Mouse (Mus musculus) limb, embryonic 11.5 days (tissue): ENCODE results near the gene Dydc1. TPM values are rescaled to one million over a fixed set of nuclear protein-coding genes. Genes with fewer than 3 reads are reported as not detected.
A peak's percentile ranks its signal among the peaks of the same experiment; 100 is the strongest.

Experiments used
- ATAC-seq: fragments of 200-750 bp; cut with Nextera tagmentation; 2 replicates; pipeline ENCODE4 v1.8.0; 2017; ENCODE audit warnings: low read depth; ENCODE audit not compliant: insufficient number of reproducible peaks, low FRiP score, low TSS enrichment
- DNase-seq: peaks from one replicate; pipeline ENCODE4 v3.0.0-alpha.2; 2015; ENCODE audit warnings: low spot score
- H3K27ac ChIP-seq: fragments of 300-500 bp; sonication (generic); replicated peaks from 2 replicates; pipeline ENCODE4 v1.5.1; 2014; ENCODE audit warnings: low read depth, mild to moderate bottlenecking, low read length
- H3K27me3 ChIP-seq: fragments of 300-500 bp; sonication (generic); 2 replicates; pipeline ENCODE4 v1.6.1; 2014; ENCODE audit warnings: mild to moderate bottlenecking, low read length, mixed read lengths; ENCODE audit not compliant: control insufficient read depth, insufficient read depth
- H3K36me3 ChIP-seq: fragments of 300-500 bp; sonication (generic); 2 replicates; pipeline ENCODE4 v1.6.1; 2014; ENCODE audit warnings: mild to moderate bottlenecking, low read length, moderate library complexity, mixed read lengths; ENCODE audit not compliant: control insufficient read depth, insufficient read depth
- H3K4me1 ChIP-seq: fragments of 300-500 bp; sonication (generic); 2 replicates; pipeline ENCODE4 v1.6.1; 2014; ENCODE audit warnings: low read length, mixed read lengths; ENCODE audit not compliant: control insufficient read depth, insufficient read depth
- H3K4me2 ChIP-seq: fragments of 300-500 bp; sonication (generic); 2 replicates; pipeline ENCODE4 v1.6.1; 2014; ENCODE audit warnings: low read depth, mild to moderate bottlenecking, moderate library complexity; ENCODE audit not compliant: severe bottlenecking
- H3K4me3 ChIP-seq: fragments of 300-500 bp; sonication (generic); 2 replicates; pipeline ENCODE4 v1.5.1; 2014; ENCODE audit warnings: low read depth, low read length
- H3K9ac ChIP-seq: fragments of 300-500 bp; sonication (generic); 2 replicates; pipeline ENCODE4 v1.6.1; 2014; ENCODE audit warnings: mild to moderate bottlenecking, low read length
- H3K9me3 ChIP-seq: fragments of 300-500 bp; sonication (generic); 2 replicates; pipeline ENCODE4 v1.6.1; 2016; ENCODE audit warnings: low read length; ENCODE audit not compliant: control insufficient read depth
- WGBS: fragments of 180-500 bp; shearing (Covaris S2); extraction: QIAGEN DNeasy Blood & Tissue Kit; methylation state at CpG from one replicate; pipeline ENCODE4 v1.1.7; 2014; 5-methylcytosine and 5-hydroxymethylcytosine counted together
- polyA plus RNA-seq: library from polyadenylated mRNA; unstranded; fragments of >200 nt; fragmentation: Nextera tagmentation; extraction: Ambion mirVana; gene quantifications from 2 replicates; pipeline ENCODE4 v1.2.1, GENCODE M21; 2014

Dydc1 gene
- not detected in 2 replicates for polyA plus RNA-seq

DNA sequence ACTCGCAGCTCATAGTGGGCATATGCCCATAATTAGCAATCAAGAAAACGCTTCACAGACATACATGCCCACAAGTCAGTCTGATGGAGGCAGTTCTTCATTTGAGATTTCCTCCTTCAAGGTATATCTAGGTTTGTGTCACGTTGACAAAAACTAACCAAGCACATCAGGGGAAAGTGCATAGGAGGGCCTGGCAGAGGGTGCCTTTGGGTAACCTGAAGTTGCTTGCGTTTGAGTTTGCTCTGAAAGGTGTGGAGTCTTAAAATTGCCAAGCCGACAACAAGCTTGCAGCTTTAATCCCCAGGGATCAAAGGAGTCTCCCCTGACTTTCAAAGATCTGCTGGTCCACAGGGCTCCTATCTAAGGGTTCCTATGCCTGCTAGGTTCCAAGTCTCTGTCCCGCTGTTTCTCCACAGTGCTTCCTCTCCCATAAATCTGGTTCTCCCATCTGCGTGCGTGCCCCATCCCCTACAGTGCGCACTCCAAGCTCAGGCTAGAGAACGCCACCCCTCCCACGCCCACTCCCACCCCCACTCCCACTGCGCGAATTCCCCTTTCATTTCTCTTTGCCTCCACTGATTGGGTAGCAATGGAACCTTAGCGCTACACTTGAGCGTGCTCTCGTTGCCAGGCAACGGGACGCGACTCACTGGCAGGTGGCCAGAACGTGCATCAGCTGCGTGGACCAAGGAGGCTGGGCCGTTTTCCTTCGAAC, at the start of gene Dydc1:
Gene Dydc1 (plus strand): TSS at position 683 of the 715 bp plus-strand sequence.
- H3K27ac ChIP-seq = no peak within 1 kb of the TSS
- DNase-seq (peak; percentile 73), ATAC-seq (peak; percentile 86; the same call in 1 of the 2 replicates)
- WGBS = 12% methylated on average over 23 of the region's 23 CpGs
- no peaks in the 10 kb centered on the region for H3K9me3 ChIP-seq
- H3K27me3 ChIP-seq = no peaks in the 10 kb centered on the region
- H3K36me3 ChIP-seq = no peaks in the 10 kb centered on the region
- peak within 1 kb of the TSS; percentile 26; the same call in 1 of the 2 replicates for H3K4me3 ChIP-seq
- no peaks in the 10 kb centered on the region for H3K4me1 ChIP-seq
- peak within 1 kb of the TSS; percentile 51 for H3K4me2 ChIP-seq
- H3K9ac ChIP-seq = no peak within 1 kb of the TSS

DNA sequence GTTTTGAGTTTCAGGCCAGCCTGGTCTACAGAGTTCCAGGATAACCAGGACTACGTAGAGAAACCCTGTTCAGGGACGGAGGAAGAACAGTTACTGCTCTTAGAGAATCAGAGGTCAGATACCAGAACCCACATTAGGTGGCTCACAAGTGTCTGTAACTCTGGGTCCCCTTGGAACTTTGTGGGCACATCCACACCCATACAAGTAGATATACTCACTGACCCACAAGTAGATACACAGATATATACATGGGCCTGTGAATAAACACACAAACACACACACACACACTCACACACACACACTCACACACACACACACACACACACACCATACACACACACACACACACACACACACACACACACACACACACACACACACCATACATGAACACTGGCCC, 47.6 kb upstream of the Dydc1 start:
- H3K4me3 ChIP-seq = no peak overlapping the region
- no peaks in the 10 kb centered on the region for H3K36me3 ChIP-seq
- H3K9ac ChIP-seq = no peak overlapping the region
- H3K4me1 ChIP-seq = no peaks in the 10 kb centered on the region
- no peaks in the 10 kb centered on the region for H3K9me3 ChIP-seq
- ATAC-seq (no peak), DNase-seq (no peak)
- H3K27ac ChIP-seq = no peak overlapping the region
- no peaks in the 10 kb centered on the region for H3K27me3 ChIP-seq
- WGBS = 86% methylated on average over 2 of the region's 2 CpGs
- no peak overlapping the region for H3K4me2 ChIP-seq

DNA sequence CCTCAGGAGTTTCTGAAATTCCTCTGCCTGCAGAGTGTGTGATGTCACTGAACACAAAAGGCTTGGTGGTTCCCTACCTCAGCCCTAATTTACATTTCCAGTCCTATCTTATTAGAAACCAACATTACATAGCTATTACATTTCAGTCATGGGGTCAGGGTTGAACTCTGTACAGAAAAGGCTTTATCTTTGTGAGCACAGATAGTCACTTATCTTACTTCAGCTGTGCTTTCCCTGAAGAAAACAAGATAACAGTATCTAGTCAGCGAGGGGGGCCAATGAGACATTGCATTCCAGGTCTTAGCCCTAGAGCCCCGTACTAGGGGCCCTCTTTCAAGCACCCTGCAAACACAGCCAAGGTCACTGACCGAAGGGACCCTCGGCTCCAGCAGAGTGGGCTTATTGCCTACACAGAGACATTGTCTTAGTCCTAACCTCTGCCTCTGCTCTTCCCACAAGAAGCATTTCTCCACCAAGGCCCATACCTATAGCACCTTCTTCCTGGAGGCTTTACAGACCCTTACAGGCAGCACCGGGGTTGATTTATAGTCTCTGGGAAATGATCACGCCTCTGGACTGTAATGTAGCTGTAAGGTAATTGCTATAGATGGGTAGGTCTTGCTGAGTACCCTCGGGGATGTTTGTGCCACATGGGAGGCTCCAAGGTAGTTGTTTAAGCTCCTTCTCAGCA, 47.0 kb upstream of the Dydc1 start:
- DNase-seq = no peak
- no peaks in the 10 kb centered on the region for H3K36me3 ChIP-seq
- no peaks in the 10 kb centered on the region for H3K4me1 ChIP-seq
- H3K9ac ChIP-seq = no peak overlapping the region
- no peaks in the 10 kb centered on the region for H3K27me3 ChIP-seq
- no peaks in the 10 kb centered on the region for H3K9me3 ChIP-seq
- WGBS = 66% methylated on average over 7 of the region's 7 CpGs
- H3K27ac ChIP-seq = no peak overlapping the region
- no peak for ATAC-seq
- no peak overlapping the region for H3K4me2 ChIP-seq
- no peak overlapping the region for H3K4me3 ChIP-seq

DNA sequence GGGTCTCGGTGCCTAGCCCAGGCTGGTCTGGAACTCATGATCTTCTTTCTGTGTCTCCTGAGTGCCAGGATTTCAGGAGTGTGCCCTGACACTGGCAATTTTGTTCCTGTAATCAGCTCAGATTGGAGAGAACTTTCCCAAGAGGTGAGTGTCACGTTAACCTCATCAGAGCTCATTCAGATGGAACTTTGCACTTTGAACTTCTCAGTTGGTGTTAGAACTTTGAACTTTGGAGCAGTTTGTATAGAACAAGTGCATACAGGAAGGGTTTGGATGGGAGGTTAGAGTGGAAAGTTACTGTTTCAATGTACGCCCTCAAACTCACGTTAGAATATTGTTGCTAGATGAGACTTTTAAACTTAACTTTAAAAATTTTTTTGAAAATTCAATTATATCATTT, 43.4 kb upstream of the Dydc1 start:
- no peak overlapping the region for H3K9ac ChIP-seq
- H3K36me3 ChIP-seq = no peaks in the 10 kb centered on the region
- H3K27me3 ChIP-seq = no peaks in the 10 kb centered on the region
- 78% methylated on average over 4 of the region's 4 CpGs for WGBS
- no peak for DNase-seq
- H3K4me1 ChIP-seq = no peaks in the 10 kb centered on the region
- H3K4me3 ChIP-seq = no peak overlapping the region
- no peak for ATAC-seq
- H3K9me3 ChIP-seq = no peaks in the 10 kb centered on the region
- H3K4me2 ChIP-seq = no peak overlapping the region
- no peak overlapping the region for H3K27ac ChIP-seq

DNA sequence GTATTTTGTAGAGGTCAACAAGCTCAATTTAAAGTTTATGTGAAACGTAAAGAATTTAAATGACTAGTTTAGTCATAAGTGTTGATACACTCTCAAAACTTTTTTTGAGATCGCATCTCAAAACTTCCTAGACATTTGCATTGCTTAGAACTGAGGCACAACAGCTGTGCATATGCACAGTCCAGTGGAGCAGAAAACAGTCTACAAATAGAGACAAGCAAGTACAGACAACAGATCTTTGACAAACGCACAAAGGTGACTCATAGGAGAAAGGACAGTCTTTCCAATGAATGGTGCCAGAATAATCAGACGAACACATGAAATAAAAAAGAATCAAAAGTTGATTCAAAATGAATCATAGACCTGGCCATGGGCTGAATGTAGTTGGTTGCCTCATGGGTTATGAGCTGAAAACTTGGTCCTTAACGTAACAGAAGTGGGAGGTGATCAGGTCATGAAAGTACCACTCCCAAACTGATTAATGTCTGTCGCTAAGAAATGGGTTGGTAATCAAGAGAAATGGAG, 41.7 kb upstream of the Dydc1 start:
- Histone ChIP-seq H3K4me3 (no peak overlapping the region), H3K4me1 (no peaks in the 10 kb centered on the region), H3K4me2 (no peak overlapping the region), H3K27ac (no peak overlapping the region), H3K9ac (no peak overlapping the region), H3K27me3 (no peaks in the 10 kb centered on the region), H3K36me3 (no peaks in the 10 kb centered on the region), H3K9me3 (no peaks in the 10 kb centered on the region)
- 92% methylated on average over 6 of the region's 6 CpGs for WGBS
- DNase-seq = no peak
- no peak for ATAC-seq

DNA sequence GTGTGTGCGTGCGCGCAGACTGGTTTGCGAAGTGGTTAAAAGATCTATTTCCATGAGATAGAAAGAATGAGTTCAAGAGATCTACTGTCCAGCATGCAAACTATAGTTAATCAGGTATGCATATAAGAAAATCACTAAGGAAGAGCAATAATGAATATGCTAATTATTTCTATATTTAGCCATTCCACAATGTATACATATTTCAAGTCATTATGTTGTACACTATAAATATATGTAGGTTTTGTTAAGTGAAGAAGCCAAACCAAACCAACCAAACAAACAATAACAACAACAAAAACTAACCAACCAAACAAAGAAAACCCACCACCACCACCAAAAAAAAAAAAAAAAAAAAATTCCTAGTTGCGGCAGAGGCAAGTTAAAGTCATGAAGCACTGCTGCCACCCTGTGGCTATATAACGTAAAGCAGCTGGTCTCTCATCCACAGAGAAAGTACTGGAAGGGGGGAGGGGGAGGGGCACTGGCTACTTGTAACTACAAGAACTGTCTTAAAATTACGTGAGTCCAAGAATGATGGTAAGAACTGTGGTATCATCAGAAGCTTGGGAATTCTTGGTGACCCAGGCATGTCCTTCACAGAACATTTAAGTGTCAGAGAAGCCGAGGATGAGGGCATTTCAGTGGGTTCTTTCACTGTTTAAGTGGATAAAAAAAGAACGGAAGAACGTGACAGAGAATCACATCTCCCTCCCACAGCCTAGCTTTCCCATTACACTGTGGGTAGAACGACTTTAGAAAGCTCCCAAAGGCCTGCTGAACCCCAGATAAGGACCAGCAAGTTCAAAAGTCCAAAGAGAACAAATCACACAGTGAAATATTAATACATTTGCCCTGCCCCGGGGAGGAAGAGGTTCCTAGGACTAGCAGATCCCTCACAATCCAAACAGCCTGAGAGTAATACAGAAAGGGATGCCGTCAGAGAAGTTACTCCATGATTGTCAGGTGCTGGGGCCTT, 39.3 kb upstream of the Dydc1 start:
- H3K4me1 ChIP-seq = no peaks in the 10 kb centered on the region
- H3K9ac ChIP-seq = no peak overlapping the region
- no peaks in the 10 kb centered on the region for H3K27me3 ChIP-seq
- H3K9me3 ChIP-seq = no peaks in the 10 kb centered on the region
- H3K27ac ChIP-seq = no peak overlapping the region
- ATAC-seq = no peak; the same call in 1 of the 2 replicates
- no peaks in the 10 kb centered on the region for H3K36me3 ChIP-seq
- no peak overlapping the region for H3K4me3 ChIP-seq
- WGBS = 58% methylated on average over 13 of the region's 13 CpGs
- DNase-seq = peak; percentile 82
- H3K4me2 ChIP-seq = no peak overlapping the region

DNA sequence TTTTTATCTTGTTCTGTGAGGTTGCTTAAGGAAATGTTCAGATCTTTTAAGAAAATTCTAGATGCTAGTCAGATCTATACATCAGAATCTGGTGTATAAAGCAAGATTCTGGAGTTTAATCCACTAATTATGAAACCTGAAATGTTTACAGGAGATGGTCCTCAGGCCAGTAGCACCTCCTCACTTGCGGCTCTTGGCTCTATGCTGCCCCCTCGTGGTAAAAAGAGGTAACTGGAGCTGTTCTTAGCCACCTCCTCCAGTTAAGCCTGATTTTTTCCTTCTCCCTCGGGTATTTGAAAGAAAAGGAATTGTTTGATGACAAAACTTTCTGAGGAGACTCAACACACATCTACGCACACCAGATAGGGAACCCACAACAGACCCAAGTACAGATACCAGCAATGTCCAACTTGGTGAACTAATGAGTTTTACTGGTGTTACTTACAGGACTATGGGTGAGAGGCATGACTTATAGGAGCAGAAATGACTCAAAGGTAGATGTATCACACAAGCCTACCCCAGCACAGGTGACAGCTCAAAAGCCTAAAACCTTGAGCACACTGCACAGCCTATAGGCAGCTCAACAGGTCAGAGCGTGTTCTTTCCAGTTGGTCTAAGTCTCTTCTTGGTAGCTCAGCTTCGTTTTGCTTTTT, 37.4 kb upstream of the Dydc1 start:
- no peaks in the 10 kb centered on the region for H3K9me3 ChIP-seq
- H3K36me3 ChIP-seq = no peaks in the 10 kb centered on the region
- no peak overlapping the region for H3K27ac ChIP-seq
- no peak for ATAC-seq
- no peak overlapping the region for H3K4me2 ChIP-seq
- no peaks in the 10 kb centered on the region for H3K4me1 ChIP-seq
- no peak overlapping the region for H3K4me3 ChIP-seq
- 35% methylated on average over 6 of the region's 6 CpGs for WGBS
- no peak overlapping the region for H3K9ac ChIP-seq
- DNase-seq = peak; percentile 68
- H3K27me3 ChIP-seq = no peaks in the 10 kb centered on the region
